Mouse (Mus musculus) embryonic facial prominence, embryonic 13.5 days (tissue): Measurements from ENCODE around the gene Ago1. TPM values are rescaled to one million over a fixed set of nuclear protein-coding genes. Genes with fewer than 3 reads are reported as not detected.
A peak's percentile ranks its signal among the peaks of the same experiment; 100 is the strongest.

Experiments used
- ATAC-seq: fragments of 200-750 bp; cut with Nextera tagmentation; 2 replicates; pipeline ENCODE4 v1.8.0; 2017; ENCODE audit warnings: low read depth; ENCODE audit not compliant: insufficient number of reproducible peaks, insufficient read depth, low FRiP score, low TSS enrichment
- H3K27ac ChIP-seq: fragments of 300-500 bp; sonication (generic); 2 replicates; pipeline ENCODE4 v1.5.1; 2015; ENCODE audit warnings: moderate library complexity, mild to moderate bottlenecking, inconsistent platforms
- H3K27me3 ChIP-seq: fragments of 300-500 bp; sonication (generic); 2 replicates; pipeline ENCODE4 v1.6.1; 2015; ENCODE audit warnings: mild to moderate bottlenecking, inconsistent platforms
- H3K36me3 ChIP-seq: fragments of 300-500 bp; sonication (generic); 2 replicates; pipeline ENCODE4 v1.6.1; 2015; ENCODE audit warnings: mild to moderate bottlenecking, inconsistent platforms
- H3K4me1 ChIP-seq: fragments of 300-500 bp; sonication (generic); 2 replicates; pipeline ENCODE4 v1.6.1; 2015; ENCODE audit warnings: inconsistent platforms
- H3K4me2 ChIP-seq: fragments of 300-500 bp; sonication (generic); 2 replicates; pipeline ENCODE4 v1.6.1; 2015; ENCODE audit warnings: moderate library complexity, mild to moderate bottlenecking, inconsistent platforms
- H3K4me3 ChIP-seq: fragments of 300-500 bp; sonication (generic); 2 replicates; pipeline ENCODE4 v1.5.1; 2015; ENCODE audit warnings: mild to moderate bottlenecking, inconsistent platforms
- H3K9ac ChIP-seq: fragments of 300-500 bp; sonication (generic); 2 replicates; pipeline ENCODE4 v1.6.1; 2015; ENCODE audit warnings: mild to moderate bottlenecking, inconsistent platforms
- H3K9me3 ChIP-seq: fragments of 300-500 bp; sonication (generic); 2 replicates; pipeline ENCODE4 v1.6.1; 2016; ENCODE audit warnings: inconsistent platforms
- WGBS: fragments of 180-500 bp; shearing (Covaris S2); methylation state at CpG from one replicate; pipeline ENCODE4 v1.1.7; 2015; ENCODE audit warnings: mixed read lengths; 5-methylcytosine and 5-hydroxymethylcytosine counted together
- polyA plus RNA-seq: library from polyadenylated mRNA; unstranded; fragments of >200 nt; fragmentation: Nextera tagmentation; extraction: Ambion mirVana; gene quantifications from 2 replicates; pipeline ENCODE4 v1.2.1, GENCODE M21; 2015

The Ago1 gene
- polyA plus RNA-seq: 7.4 and 8.1 TPM in 2 replicates

GRCm38 (mm10) chr4:126468285-126468901 lies at the start of gene Ago1:
TSS of gene Ago1 (minus strand) at chr4:126468583.
- Histone ChIP-seq H3K4me2 (peak within 1 kb of the TSS; percentile 70), H3K9ac (peak within 1 kb of the TSS; percentile 86), H3K4me1 (peaks cover 34% of the 10 kb centered on the region), H3K9me3 (no peaks in the 10 kb centered on the region), H3K27me3 (no peaks in the 10 kb centered on the region), H3K4me3 (peak within 1 kb of the TSS; percentile 71), H3K36me3 (no peaks in the 10 kb centered on the region), H3K27ac (peak within 1 kb of the TSS; percentile 83)
- under 1% methylated on average over 51 of the region's 55 CpGs for WGBS
- ATAC-seq: peak; percentile 74

GRCm38 (mm10) chr4:126512308-126513066 lies 44.1 kb upstream of the Ago1 start:
- Histone ChIP-seq H3K27ac (no peak overlapping the region), H3K36me3 (peaks cover 34% of the 10 kb centered on the region), H3K4me3 (no peak overlapping the region), H3K4me2 (no peak overlapping the region), H3K4me1 (no peaks in the 10 kb centered on the region), H3K9ac (no peak overlapping the region), H3K27me3 (no peaks in the 10 kb centered on the region), H3K9me3 (no peaks in the 10 kb centered on the region)
- WGBS: 73% methylated on average over 6 of the region's 6 CpGs
- no peak for ATAC-seq

DNA sequence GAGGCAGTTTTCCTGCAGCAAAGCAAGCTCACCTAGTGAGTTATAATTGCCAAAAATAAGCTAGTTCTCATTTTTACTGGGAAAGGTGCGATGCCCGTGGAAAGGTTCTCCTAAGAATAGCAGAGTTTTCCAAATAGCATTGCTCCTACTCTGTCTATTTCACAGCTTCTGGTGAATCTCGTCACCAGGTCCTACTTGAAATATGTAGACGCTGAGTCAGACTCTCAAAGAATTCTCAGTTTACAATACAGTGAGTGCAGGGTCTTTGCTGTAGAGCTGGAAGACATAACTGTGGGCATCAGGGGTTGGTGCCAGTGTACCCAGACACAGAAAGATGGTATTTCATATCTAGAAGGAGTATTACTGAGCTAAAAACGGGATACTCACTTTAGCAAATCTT lies 42.6 kb upstream of the Ago1 start:
- H3K9ac ChIP-seq: no peak overlapping the region
- no peaks in the 10 kb centered on the region for H3K4me1 ChIP-seq
- H3K9me3 ChIP-seq: no peaks in the 10 kb centered on the region
- peaks cover 43% of the 10 kb centered on the region for H3K36me3 ChIP-seq
- no peak overlapping the region for H3K4me2 ChIP-seq
- no peak overlapping the region for H3K4me3 ChIP-seq
- ATAC-seq: no peak
- no peak overlapping the region for H3K27ac ChIP-seq
- 86% methylated on average over 5 of the region's 5 CpGs for WGBS
- no peaks in the 10 kb centered on the region for H3K27me3 ChIP-seq

DNA sequence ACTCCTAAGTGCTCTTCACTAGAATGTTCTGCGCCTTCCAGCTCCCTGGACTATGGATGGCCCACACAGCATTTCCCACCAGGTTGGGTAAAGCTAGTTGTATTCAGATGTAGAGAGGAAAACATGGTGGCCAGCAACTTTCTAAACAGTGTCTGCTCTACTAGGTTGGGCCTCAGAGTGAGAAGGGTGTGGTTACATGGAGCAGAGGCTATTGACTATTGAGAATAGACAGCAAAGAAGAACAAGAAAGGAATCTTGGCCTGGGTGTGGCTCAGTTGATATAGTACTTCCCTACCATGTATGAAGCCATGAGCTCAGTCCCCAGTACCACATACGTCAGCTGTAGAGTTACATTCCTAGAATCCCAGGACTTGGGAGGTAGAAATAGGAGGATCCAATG lies 40.7 kb upstream of the Ago1 start:
- peaks cover 55% of the 10 kb centered on the region for H3K36me3 ChIP-seq
- no peaks in the 10 kb centered on the region for H3K27me3 ChIP-seq
- no peaks in the 10 kb centered on the region for H3K4me1 ChIP-seq
- no peak for ATAC-seq
- no peak overlapping the region for H3K4me2 ChIP-seq
- no peak overlapping the region for H3K27ac ChIP-seq
- no peak overlapping the region for H3K4me3 ChIP-seq
- no peak overlapping the region for H3K9ac ChIP-seq
- H3K9me3 ChIP-seq: no peaks in the 10 kb centered on the region
- 92% methylated on average over 2 of the region's 2 CpGs for WGBS

GRCm38 (mm10) chr4:126508110-126508899 lies 39.9 kb upstream of the Ago1 start:
- 65% methylated on average over 14 of the region's 14 CpGs for WGBS

DNA sequence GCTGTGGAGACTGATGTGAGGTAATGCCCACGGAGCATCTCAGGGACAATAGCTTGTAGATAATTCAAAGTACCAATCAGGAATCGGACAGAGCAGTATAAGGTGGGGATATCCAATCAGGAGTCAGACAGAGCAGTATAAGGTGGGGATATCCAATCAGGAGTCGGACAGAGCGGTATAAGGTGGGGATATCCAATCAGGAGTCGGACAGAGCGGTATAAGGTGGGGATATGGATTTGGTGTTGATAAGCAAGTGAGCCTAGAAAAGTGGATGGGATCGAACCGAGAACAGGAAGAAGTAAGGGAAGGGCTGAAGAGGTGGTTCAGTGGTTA lies 34.6 kb upstream of the Ago1 start:
- H3K27ac ChIP-seq: no peak overlapping the region
- H3K9me3 ChIP-seq: no peaks in the 10 kb centered on the region
- no peak for ATAC-seq
- H3K9ac ChIP-seq: no peak overlapping the region
- H3K4me2 ChIP-seq: no peak overlapping the region
- WGBS: 52% methylated on average over 8 of the region's 8 CpGs
- H3K4me1 ChIP-seq: 0 out of 2 replicates have a peak, but pooled peaks cover 4% of the 10 kb centered on the region
- H3K36me3 ChIP-seq: peaks cover 24% of the 10 kb centered on the region
- no peaks in the 10 kb centered on the region for H3K27me3 ChIP-seq
- no peak overlapping the region for H3K4me3 ChIP-seq

More at GRCm38 (mm10) chr4:126508110-126508899, 39.9 kb upstream of the Ago1 start:
- Histone ChIP-seq H3K4me1 (no peaks in the 10 kb centered on the region), H3K4me3 (no peak overlapping the region), H3K4me2 (no peak overlapping the region), H3K9me3 (no peaks in the 10 kb centered on the region), H3K27me3 (no peaks in the 10 kb centered on the region), H3K36me3 (peaks cover 52% of the 10 kb centered on the region), H3K27ac (no peak overlapping the region), H3K9ac (no peak overlapping the region)
- no peak for ATAC-seq

DNA sequence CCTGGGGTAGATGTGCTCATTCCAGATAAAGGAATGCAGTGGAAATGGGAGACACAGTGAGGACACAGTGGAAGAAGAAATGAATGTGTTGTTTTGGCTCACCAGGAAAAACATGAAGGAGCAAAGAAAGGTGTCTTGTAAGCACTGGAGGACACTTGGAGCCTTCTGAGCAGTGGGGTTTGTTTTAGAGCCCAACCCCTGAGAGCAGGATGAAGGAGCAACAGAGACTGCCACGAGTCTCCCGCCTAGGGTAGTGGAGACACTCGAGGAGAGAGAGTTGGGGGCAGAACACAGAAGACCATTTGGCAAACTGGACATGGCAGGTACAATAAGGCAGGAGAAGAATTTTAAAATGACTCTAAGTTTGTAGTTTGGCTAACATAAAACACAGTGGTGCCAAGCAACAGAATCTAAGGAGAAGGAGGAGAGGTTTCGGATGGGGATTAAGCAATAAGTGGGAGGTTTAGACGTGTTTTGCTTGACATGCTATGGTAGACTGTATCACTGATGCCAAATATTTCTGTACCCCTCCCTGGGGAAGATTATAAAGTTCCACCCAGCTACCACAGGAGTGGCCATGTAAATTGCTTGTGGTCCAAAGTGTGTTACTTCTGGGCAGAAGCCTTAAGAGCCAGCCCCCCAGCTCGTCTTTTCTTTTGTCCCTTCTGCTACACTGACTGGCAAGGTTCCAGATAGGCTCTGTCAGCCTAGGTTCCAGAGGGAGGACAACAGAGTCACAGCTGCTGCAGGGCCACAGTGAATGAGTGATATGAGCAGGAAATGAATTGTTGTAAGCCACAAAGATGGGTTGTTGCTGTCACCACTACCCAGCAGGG lies 34.0 kb upstream of the Ago1 start:
- no peak overlapping the region for H3K4me2 ChIP-seq
- no peaks in the 10 kb centered on the region for H3K27me3 ChIP-seq
- WGBS: 62% methylated on average over 6 of the region's 6 CpGs
- no peak overlapping the region for H3K4me3 ChIP-seq
- no peak for ATAC-seq
- peaks cover 24% of the 10 kb centered on the region for H3K36me3 ChIP-seq
- 0 out of 2 replicates have a peak, but pooled peaks cover 4% of the 10 kb centered on the region for H3K4me1 ChIP-seq
- H3K9ac ChIP-seq: no peak overlapping the region
- no peak overlapping the region for H3K27ac ChIP-seq
- H3K9me3 ChIP-seq: no peaks in the 10 kb centered on the region

GRCm38 (mm10) chr4:126498601-126499000 lies 30.2 kb upstream of the Ago1 start:
- 0 out of 2 replicates have a peak, but pooled peaks cover 4% of the 10 kb centered on the region for H3K4me1 ChIP-seq
- no peak overlapping the region for H3K9ac ChIP-seq
- no peak overlapping the region for H3K27ac ChIP-seq
- no peak overlapping the region for H3K4me3 ChIP-seq
- H3K9me3 ChIP-seq: no peaks in the 10 kb centered on the region
- H3K36me3 ChIP-seq: peaks cover 7% of the 10 kb centered on the region; the same call in 1 of the 2 replicates
- no peak overlapping the region for H3K4me2 ChIP-seq
- WGBS: 77% methylated on average over 1 of the region's 1 CpGs
- ATAC-seq: no peak
- no peaks in the 10 kb centered on the region for H3K27me3 ChIP-seq

- no peaks in the 10 kb centered on the region for H3K9me3 ChIP-seq
- no peak for ATAC-seq
- no peak overlapping the region for H3K4me3 ChIP-seq
- H3K36me3 ChIP-seq: peaks cover 13% of the 10 kb centered on the region; the same call in 1 of the 2 replicates
- H3K4me1 ChIP-seq: no peaks in the 10 kb centered on the region
- 67% methylated on average over 2 of the region's 2 CpGs for WGBS
- 0 out of 2 replicates have a peak overlapping the region, but pooled peaks have one; percentile 36 for H3K27ac ChIP-seq
- H3K9ac ChIP-seq: no peak overlapping the region
- no peak overlapping the region for H3K4me2 ChIP-seq
- H3K27me3 ChIP-seq: no peaks in the 10 kb centered on the region
Observed at GRCm38 (mm10) chr4:126496963-126497362, 28.6 kb upstream of the Ago1 start.

DNA sequence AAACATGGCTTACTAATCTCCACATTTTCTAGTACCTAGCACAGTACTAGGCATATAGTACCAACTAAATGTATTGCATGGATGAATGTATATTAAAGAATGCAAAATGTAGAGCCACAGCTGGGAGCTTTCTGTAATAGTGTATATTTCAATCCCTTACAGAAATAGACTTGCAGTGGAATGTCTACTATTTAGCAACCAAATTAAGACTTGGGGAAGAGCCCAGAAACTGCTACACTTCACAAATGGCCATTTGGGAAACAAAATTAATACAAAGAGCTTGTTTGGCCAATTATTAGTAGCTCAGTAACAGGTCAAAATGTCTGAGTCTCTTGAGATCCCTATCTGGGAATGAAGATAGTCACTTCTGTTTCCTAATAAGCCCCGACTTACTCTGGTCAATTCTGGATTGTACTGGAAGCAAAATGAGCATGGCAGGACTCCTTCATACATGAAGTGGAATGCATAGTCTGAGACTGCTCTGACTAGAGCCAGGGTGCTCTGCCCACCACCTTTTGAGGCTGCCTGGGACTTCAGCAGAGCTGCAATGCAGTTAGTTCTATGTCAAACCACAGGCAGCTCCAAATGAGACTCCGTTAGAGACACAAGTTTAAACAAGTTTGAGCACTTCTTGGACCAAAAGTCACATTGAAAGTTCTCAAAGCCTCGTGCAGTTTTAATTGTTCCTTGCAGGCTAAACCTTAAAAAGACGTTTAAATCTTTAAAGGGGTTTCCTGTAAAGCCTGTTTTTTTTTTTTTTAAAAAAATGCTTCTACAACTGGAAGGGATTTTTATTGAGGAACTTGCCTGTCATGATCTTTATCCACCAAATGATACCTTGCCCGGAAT lies 27.8 kb upstream of the Ago1 start:
- Histone ChIP-seq H3K4me2 (no peak overlapping the region), H3K9ac (no peak overlapping the region), H3K27ac (0 out of 2 replicates have a peak overlapping the region, but pooled peaks have one; percentile 36), H3K9me3 (no peaks in the 10 kb centered on the region), H3K4me1 (no peaks in the 10 kb centered on the region), H3K36me3 (peaks cover 13% of the 10 kb centered on the region; the same call in 1 of the 2 replicates), H3K4me3 (no peak overlapping the region), H3K27me3 (no peaks in the 10 kb centered on the region)
- no peak for ATAC-seq
- 66% methylated on average over 5 of the region's 5 CpGs for WGBS
